Comparison of ENCODE assay signal across 8 mouse cellular contexts in genomic region chr10:53581087-53581486, GRCm38 (mm10). TPM values are rescaled to one million over a fixed set of nuclear protein-coding genes. Genes with fewer than 3 reads are reported as not detected.
DNase-seq lines count a peak whose midpoint lies in the region; ATAC-seq and TF ChIP-seq lines count a peak whose summit lies in the region.

No protein-coding gene starts in this region.

- no peaks in the 10 kb centered on the region for H3K36me3 ChIP-seq in embryonic facial prominence, embryonic 15.5 days
- no peaks in the 10 kb centered on the region for H3K36me3 ChIP-seq in intestine, embryonic 14.5 days (ENCODE audit: control insufficient read depth, insufficient read depth, low read length)
- no peaks in the 10 kb centered on the region for H3K36me3 ChIP-seq in neural tube, embryonic 13.5 days

- H3K9ac ChIP-seq in embryonic facial prominence, embryonic 15.5 days: no peak overlapping the region
- H3K9ac ChIP-seq in intestine, embryonic 14.5 days (ENCODE audit: low read length): 0 out of 2 replicates have a peak overlapping the region, but pooled peaks have one; percentile 31
- peak overlapping the region; percentile 56 for H3K9ac ChIP-seq in neural tube, embryonic 13.5 days

- no peak for TF ChIP-seq CTCF in left cerebral cortex, adult 2 months (IDR thresholded peaks at IDR 0.05)

- H3K4me2 ChIP-seq in embryonic facial prominence, embryonic 15.5 days (replicated peaks): peak overlapping the region; percentile 65
- H3K4me2 ChIP-seq in intestine, embryonic 14.5 days (ENCODE audit: low read length): peak overlapping the region; percentile 76
- H3K4me2 ChIP-seq in neural tube, embryonic 13.5 days: peak overlapping the region; percentile 58

- no peaks in the 10 kb centered on the region for H3K9me3 ChIP-seq in embryonic facial prominence, embryonic 15.5 days (replicated peaks)
- no peaks in the 10 kb centered on the region for H3K9me3 ChIP-seq in intestine, embryonic 14.5 days (ENCODE audit: control insufficient read depth, low read length)
- no peaks in the 10 kb centered on the region for H3K9me3 ChIP-seq in neural tube, embryonic 13.5 days

- H3K4me3 ChIP-seq in left cerebral cortex, adult 2 months: peak overlapping the region; percentile 51
- H3K4me3 ChIP-seq in embryonic facial prominence, embryonic 15.5 days (replicated peaks): peak overlapping the region; percentile 37
- peak overlapping the region; percentile 32 for H3K4me3 ChIP-seq in intestine, embryonic 14.5 days (ENCODE audit: low read depth, low read length)
- H3K4me3 ChIP-seq in neural tube, embryonic 13.5 days: peak overlapping the region; percentile 31

- WGBS in embryonic facial prominence, embryonic 15.5 days: 27% methylated on average over 7 of the region's 12 CpGs
- WGBS in intestine, embryonic 14.5 days: 14% methylated on average over 11 of the region's 12 CpGs
- WGBS in neural tube, embryonic 13.5 days: 35% methylated on average over 8 of the region's 12 CpGs

- no peak for DNase-seq in left cerebral cortex, adult 2 months (ENCODE audit: extremely low spot score in 1 of 2, low spot score in 2 of 2)
- no peak for DNase-seq in left cerebral cortex, adult 11 months (ENCODE audit: low spot score)
- no peak for DNase-seq in intestine, embryonic 14.5 days (ENCODE audit: low spot score)
- no peak for DNase-seq in right cerebral cortex, postnatal 4 days
- DNase-seq in ovary, postnatal 36 days (ENCODE audit: low spot score): no peak
- no peak for DNase-seq in adrenal gland, postnatal 14 days

- 0 out of 2 replicates have a peak overlapping the region, but pooled peaks have one; percentile 30 for H3K27ac ChIP-seq in left cerebral cortex, adult 2 months
- no peak overlapping the region for H3K27ac ChIP-seq in embryonic facial prominence, embryonic 15.5 days (replicated peaks)
- peak overlapping the region; percentile 57; the same call in 1 of the 2 replicates for H3K27ac ChIP-seq in intestine, embryonic 14.5 days (ENCODE audit: low read depth)
- no peak overlapping the region for H3K27ac ChIP-seq in neural tube, embryonic 13.5 days (replicated peaks)

- ATAC-seq in embryonic facial prominence, embryonic 15.5 days (ENCODE audit: insufficient number of reproducible peaks, low FRiP score, low TSS enrichment, low read depth): 0 out of 2 replicates have a peak, but pooled peaks have one; percentile 49
- peak; percentile 68 for ATAC-seq in intestine, embryonic 14.5 days (replicated peaks; ENCODE audit: low FRiP score, low TSS enrichment, low read depth)
- peak; percentile 84 for ATAC-seq in neural tube, embryonic 13.5 days (ENCODE audit: low read depth)

- H3K4me1 ChIP-seq in embryonic facial prominence, embryonic 15.5 days: no peaks in the 10 kb centered on the region
- peaks cover 3% of the 10 kb centered on the region for H3K4me1 ChIP-seq in intestine, embryonic 14.5 days (replicated peaks; ENCODE audit: control insufficient read depth, insufficient read depth, low read length)
- H3K4me1 ChIP-seq in neural tube, embryonic 13.5 days (replicated peaks): peaks cover 7% of the 10 kb centered on the region

- no peaks in the 10 kb centered on the region for H3K27me3 ChIP-seq in embryonic facial prominence, embryonic 15.5 days
- H3K27me3 ChIP-seq in intestine, embryonic 14.5 days (replicated peaks; ENCODE audit: control insufficient read depth, insufficient read depth, low read length): no peaks in the 10 kb centered on the region
- no peaks in the 10 kb centered on the region for H3K27me3 ChIP-seq in neural tube, embryonic 13.5 days

- intact Hi-C loops in left cerebral cortex, adult 2 months (cut with DNase I): no loop called here

RNA-seq across cellular contexts. Expression of gene Asf1a, which starts 15.5 kb away (rescaled TPM):
- 10 to 100 TPM; 20.6 to 26.7 TPM for total RNA-seq in left cerebral cortex, adult 2 months (2021)
- polyA plus RNA-seq in embryonic facial prominence, embryonic 15.5 days (2015; fragmentation: Nextera tagmentation; extraction: Ambion mirVana): 83.2 and 84.7 TPM in 2 replicates
- 104 and 109 TPM in 2 replicates for polyA plus RNA-seq in intestine, embryonic 14.5 days (2014; fragmentation: Nextera tagmentation; extraction: Ambion mirVana)
- polyA plus RNA-seq in neural tube, embryonic 13.5 days (2015; fragmentation: Nextera tagmentation; extraction: Ambion mirVana): 88.2 and 107 TPM in 2 replicates
- 35.9 and 36.5 TPM in 2 replicates for total RNA-seq in adrenal gland, postnatal 14 days (2021)

RNA-seq across cellular contexts. Expression of gene Mcm9, which starts 49.2 kb away (rescaled TPM):
- total RNA-seq in left cerebral cortex, adult 2 months (2021): 1 to 10 TPM; 5.6 to 6.0 TPM
- 9.4 and 10.9 TPM in 2 replicates for polyA plus RNA-seq in embryonic facial prominence, embryonic 15.5 days (2015; fragmentation: Nextera tagmentation; extraction: Ambion mirVana)
- polyA plus RNA-seq in intestine, embryonic 14.5 days (2014; fragmentation: Nextera tagmentation; extraction: Ambion mirVana): 13.9 and 14.1 TPM in 2 replicates
- polyA plus RNA-seq in neural tube, embryonic 13.5 days (2015; fragmentation: Nextera tagmentation; extraction: Ambion mirVana): 6.4 and 9.1 TPM in 2 replicates
- 10.2 and 10.9 TPM in 2 replicates for total RNA-seq in adrenal gland, postnatal 14 days (2021)

Comparison
In these comparisons a context has a peak if more than half of its experiments do, and no peak if none do; other contexts are left out.
1. H3K27ac ChIP-seq: peak in left cerebral cortex, adult 2 months (single experiment) and intestine, embryonic 14.5 days (single experiment); none in embryonic facial prominence, embryonic 15.5 days (single experiment) and neural tube, embryonic 13.5 days (single experiment).
2. Peak in every context shown above with its lines, with median percentiles within 50 percentile points of each other: H3K4me3 ChIP-seq, ATAC-seq and H3K4me2 ChIP-seq.